Mouse (Mus musculus): ENCODE measurements around the gene Cox6a2.

The Cox6a2 gene

DNA sequence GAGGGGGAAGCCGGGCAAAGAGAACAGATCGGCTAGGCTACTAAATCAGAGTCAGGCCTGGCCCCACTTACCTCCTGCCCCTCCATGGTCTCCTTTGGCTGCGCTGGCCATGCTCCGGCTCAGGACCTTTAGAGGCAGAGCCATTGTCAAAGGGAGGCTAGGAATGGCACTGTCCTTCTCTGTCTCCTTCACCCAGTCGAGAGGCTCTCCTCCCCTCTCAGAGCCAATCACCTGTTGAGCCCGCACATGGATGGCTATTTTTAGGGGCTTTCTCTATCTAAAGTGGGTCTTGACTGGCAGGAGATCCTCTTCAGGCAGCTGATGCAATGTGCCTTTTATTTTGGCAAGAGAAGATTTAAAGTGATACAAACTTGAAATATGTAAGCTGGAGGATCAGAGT is at the start of gene Cox6a2:
TSS of gene Cox6a2 (minus strand) at position 236 of the 400 bp plus-strand sequence.
- no peak for DNase-seq (ENCODE audit: low read depth)

- no peak for DNase-seq (ENCODE audit: low read depth)
Measured at GRCm38 (mm10) chr7:128255757-128256156, 49.6 kb upstream of the Cox6a2 start.

GRCm38 (mm10) chr7:128254978-128255377 is 48.8 kb upstream of the Cox6a2 start:
- DNase-seq (ENCODE audit: low read depth): no peak

GRCm38 (mm10) chr7:128252609-128253008 is 46.4 kb upstream of the Cox6a2 start:
- no peak for DNase-seq (ENCODE audit: low read depth)

GRCm38 (mm10) chr7:128251946-128252345 is 45.8 kb upstream of the Cox6a2 start:
- DNase-seq (ENCODE audit: low read depth): no peak

GRCm38 (mm10) chr7:128249998-128250397 is 43.8 kb upstream of the Cox6a2 start:
- DNase-seq (ENCODE audit: low read depth): no peak

DNA sequence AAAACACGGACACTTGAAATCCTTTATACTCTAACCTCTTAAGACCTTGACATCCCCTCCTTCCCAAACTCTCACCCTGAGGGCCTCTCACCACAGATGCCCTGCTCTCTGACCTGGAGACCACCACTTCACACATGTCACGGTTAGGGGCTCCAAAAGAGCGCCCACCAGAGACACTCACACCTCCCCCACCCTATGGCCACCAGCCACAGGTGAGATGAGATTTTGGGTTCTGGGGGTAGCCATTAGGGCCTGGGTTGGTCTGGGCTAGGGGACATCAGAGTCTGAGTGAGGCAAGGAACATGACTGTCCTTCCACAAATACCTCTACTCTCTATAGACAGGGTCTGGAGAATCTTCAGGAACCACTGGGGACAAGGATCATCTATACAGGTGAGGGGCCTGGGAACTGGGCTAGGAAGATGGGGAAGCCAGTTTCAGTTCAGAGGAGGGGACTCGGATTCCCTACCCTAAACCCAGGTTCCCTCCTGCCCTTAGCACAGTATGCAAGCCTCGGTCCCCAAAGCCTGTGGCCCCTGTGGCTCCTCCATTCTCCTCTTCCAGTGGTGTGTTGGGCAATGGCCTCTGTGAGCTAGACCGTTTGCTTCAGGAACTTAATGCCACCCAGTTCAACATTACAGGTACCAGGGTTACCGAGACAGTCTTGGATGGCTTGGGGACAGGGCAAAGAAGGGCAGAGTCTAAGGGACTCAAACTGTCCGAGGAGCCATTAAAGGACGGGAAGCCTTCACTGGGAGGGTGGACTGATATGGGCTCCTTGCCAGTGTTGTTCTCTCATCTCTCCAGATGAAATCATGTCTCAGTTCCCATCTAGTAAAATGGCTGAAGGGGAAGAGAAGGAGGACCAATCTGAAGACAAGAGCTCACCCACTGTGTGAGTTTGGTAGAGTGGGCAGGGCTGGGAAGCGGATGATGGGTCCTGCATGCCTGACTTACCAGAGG is 42.2 kb upstream of the Cox6a2 start:
- no peak for DNase-seq (ENCODE audit: low read depth)

DNA sequence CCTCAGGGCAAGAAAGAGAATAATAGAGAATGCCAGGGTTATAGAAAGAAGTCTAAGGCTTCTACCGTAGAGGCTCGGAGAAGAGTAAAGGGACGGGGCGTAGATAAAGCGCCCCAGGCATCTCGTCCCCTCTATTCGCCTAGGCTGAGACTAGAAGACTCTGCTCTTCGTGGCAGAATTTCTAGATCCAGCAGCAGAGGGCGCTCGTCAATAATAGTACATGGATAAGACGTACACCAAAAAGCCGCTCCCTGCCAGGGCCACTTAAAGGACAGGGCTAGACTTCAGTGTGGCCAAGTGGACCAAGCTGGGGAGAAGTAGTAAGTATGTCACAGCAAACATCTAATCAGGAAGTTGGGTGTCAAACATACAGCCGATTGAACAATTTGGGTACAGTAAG is 41.3 kb upstream of the Cox6a2 start:
- DNase-seq (ENCODE audit: low read depth): peak; percentile 70

DNA sequence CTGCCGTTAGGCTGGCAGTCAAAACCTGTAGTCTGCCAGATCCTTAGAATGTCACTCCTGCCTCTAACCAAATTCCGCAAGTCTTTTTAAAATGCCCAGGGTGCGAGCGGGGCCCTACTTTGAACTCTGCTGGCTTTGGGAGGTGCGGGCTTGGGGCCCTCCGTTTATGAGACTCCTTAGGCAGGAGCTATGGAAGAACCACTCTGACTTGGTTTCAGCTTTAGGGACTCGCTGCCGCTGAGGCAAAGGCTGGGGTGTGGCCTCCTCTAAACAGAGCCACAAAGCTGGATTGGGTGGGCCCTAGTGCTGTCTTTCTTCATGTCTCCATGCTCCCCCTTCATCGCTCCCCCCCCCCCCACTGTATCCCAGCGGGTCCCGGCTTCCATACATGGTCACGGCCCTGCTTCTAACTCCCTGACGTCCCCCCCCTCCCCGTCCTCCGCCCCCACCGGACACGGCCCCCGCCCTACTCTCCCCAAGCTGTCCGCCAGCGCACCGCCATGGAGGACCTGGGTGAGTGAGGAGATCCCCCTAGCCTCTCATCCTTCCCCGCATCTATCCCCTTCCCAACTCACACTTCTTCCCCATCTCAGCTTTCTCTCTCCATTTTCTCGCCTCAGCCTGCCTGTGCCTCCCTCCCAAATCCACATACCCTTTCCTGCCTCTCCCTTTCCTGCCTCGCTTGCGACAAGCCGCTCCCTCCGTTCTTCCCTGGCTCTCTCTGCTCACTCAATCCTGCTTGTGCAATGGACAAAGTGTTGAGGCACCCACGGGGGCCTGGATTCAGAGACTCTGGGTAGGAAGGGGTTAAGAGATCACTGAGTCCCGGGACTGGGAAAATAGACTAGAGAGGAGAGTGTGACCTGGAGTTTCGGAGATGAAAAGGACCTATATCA is 40.6 kb upstream of the Cox6a2 start, which contains the start of gene Tgfb1i1:
TSS of gene Tgfb1i1 (plus strand) at position 317 of the 896 bp plus-strand sequence.
- no peak for DNase-seq (ENCODE audit: low read depth)

GRCm38 (mm10) chr7:128245547-128245946 is 39.4 kb upstream of the Cox6a2 start:
- no peak for DNase-seq (ENCODE audit: low read depth)

GRCm38 (mm10) chr7:128244410-128245025 is 38.3 kb upstream of the Cox6a2 start:
- DNase-seq (ENCODE audit: low read depth): no peak

DNA sequence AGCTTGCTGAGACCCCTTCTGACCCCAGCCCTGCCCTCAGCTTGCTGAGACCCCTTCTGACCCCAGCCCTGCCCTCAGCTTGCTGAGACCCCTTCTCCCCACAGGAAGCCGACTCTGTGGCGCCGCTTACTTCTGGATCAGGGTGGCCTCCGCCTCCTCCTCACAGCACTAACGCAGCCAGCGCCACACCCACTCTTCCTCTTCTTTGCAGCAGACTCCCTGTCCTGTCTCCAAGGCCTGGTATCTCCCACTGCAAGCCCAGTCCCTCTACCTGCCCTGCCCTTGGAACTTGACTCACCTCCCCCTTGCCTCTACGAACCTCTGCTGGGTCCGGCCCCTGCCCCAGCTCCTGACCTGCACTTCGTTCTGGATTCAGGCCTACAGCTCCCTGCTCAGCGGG is 37.7 kb upstream of the Cox6a2 start:
- DNase-seq (ENCODE audit: low read depth): no peak

DNA sequence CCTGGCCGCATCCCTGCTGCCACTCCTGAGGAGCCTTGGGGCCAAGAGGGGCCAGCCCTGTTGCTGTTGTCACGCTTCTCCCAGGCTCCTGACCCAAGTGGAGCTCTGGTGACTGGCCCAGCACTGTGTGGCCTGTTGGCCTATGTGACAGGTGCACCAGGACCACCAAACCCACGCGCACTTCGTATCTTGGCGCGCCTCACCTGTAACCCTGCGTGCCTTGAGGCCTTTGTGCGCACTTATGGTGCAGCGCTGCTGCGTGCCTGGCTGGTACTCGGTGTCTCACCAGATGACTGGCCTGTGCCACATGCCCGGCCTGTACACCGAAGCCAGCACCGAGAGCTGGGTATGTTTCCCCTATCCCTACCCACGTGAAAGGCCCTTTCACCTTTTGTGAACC is 36.1 kb upstream of the Cox6a2 start:
- DNase-seq (ENCODE audit: low read depth): no peak

- DNase-seq (ENCODE audit: low read depth): no peak
Measured at GRCm38 (mm10) chr7:128240131-128240784, 34.1 kb upstream of the Cox6a2 start.

- peak; percentile 46 for DNase-seq (ENCODE audit: low read depth)
Measured at GRCm38 (mm10) chr7:128238991-128239390, 32.8 kb upstream of the Cox6a2 start.

GRCm38 (mm10) chr7:128237927-128238778 is 32.0 kb upstream of the Cox6a2 start, which contains the start of gene 9130023H24Rik:
TSS of gene 9130023H24Rik (minus strand) at chr7:128238031.
- DNase-seq (ENCODE audit: low read depth): peak; percentile 100

DNA sequence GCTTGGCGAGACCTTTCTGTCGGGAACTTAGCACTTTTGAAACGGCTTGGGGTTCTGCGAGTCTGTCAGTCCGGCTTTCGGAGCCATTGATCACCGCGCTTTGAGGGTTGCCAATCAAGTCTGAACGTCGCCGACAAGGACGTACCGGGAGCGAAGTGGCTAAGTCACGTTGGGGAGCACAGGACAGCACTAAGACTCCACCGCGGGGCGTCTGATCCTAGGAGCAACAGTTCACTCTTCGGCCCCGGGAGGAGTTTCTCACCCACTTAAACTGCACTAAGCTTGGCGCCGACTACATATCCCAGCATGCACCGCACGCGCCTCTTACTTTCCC is 31.4 kb upstream of the Cox6a2 start:
- no peak for DNase-seq (ENCODE audit: low read depth)

GRCm38 (mm10) chr7:128236856-128237592 is 30.8 kb upstream of the Cox6a2 start, which contains the start of gene Armc5:
TSS of gene Armc5 (plus strand) at chr7:128237342.
- DNase-seq (ENCODE audit: low read depth): peak; percentile 69

DNA sequence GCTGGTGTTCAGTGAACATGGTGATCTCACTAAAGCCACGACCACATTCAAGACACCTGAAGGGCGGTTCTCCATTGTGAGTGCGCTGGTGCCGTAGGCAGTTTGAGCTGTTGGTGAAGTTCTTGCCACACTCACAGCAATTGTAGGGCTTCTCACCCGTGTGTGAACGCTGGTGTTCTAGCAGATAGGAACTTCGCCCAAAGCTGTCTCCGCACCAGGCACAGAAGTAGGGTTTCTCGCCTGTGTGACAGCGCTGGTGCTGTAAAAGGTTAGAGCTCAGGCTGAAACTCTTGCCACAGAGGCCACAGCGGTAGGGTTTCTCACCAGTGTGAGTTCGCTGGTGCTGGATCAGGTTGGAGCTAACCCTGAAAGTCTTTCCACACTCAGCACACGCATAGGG is 30.2 kb upstream of the Cox6a2 start:
- DNase-seq (ENCODE audit: low read depth): no peak

DNA sequence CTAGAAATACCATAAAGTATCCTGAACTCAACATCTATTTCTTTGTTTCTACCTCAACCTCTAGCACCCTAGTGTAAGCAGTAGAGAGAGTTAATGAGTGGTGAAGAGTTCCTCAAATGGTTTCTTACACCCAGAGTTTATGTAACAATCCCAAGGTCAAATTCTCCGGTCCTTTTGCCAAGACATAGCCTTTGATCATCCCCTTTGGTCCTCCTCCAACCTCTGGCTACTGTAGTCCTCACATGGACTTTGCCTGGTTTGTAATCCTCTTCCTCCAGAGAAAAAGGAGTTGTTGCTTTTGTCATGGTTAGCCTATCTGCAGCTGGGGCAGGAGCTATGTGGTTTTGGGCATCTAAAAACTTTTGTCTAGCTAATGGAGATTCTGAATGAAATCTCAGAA is 29.3 kb upstream of the Cox6a2 start:
- no peak for DNase-seq (ENCODE audit: low read depth)

Data from c-Kit-positive CD71-negative TER-119-negative erythroid progenitor cells, embryonic 14.5 days (primary cell).